Mouse (Mus musculus) limb, embryonic 10.5 days (tissue): ENCODE results near the gene Helz2. TPM values are rescaled to one million over a fixed set of nuclear protein-coding genes. Genes with fewer than 3 reads are reported as not detected.

Experiments used
- DNase-seq: peaks from one replicate; pipeline ENCODE4 v3.0.0-alpha.2; 2017; ENCODE audit warnings: low spot score
- H3K27ac ChIP-seq: fragments of 300-500 bp; sonication (generic); 2 replicates; pipeline ENCODE4 v1.5.1; 2016; ENCODE audit warnings: mild to moderate bottlenecking
- H3K27me3 ChIP-seq: fragments of 300-500 bp; sonication (generic); 2 replicates; pipeline ENCODE4 v1.6.1; 2016; ENCODE audit warnings: low read depth, mild to moderate bottlenecking; ENCODE audit not compliant: poor library complexity, severe bottlenecking
- H3K36me3 ChIP-seq: fragments of 300-500 bp; sonication (generic); 2 replicates; pipeline ENCODE4 v1.6.1; 2016; ENCODE audit warnings: mild to moderate bottlenecking, moderate library complexity
- H3K4me1 ChIP-seq: fragments of 300-500 bp; sonication (generic); 2 replicates; pipeline ENCODE4 v1.6.1; 2016
- H3K4me3 ChIP-seq: fragments of 300-500 bp; sonication (generic); 2 replicates; pipeline ENCODE4 v1.5.1; 2016; ENCODE audit warnings: mild to moderate bottlenecking, moderate library complexity
- H3K9me3 ChIP-seq: fragments of 300-500 bp; sonication (generic); replicated peaks from 2 replicates; pipeline ENCODE4 v1.6.1; 2016; ENCODE audit warnings: mild to moderate bottlenecking
- WGBS: fragments of 180-500 bp; shearing (Covaris S2); methylation state at CpG from one replicate; pipeline ENCODE4 v1.1.7; 2016; 5-methylcytosine and 5-hydroxymethylcytosine counted together
- polyA plus RNA-seq: library from polyadenylated mRNA; unstranded; fragments of >200 nt; fragmentation: Nextera tagmentation; extraction: Ambion mirVana; gene quantifications from 2 replicates; pipeline ENCODE4 v1.2.1, GENCODE M21; 2016

Helz2 gene
- polyA plus RNA-seq, 1 experiment from 2014 or later, result 1.2 TPM

DNA sequence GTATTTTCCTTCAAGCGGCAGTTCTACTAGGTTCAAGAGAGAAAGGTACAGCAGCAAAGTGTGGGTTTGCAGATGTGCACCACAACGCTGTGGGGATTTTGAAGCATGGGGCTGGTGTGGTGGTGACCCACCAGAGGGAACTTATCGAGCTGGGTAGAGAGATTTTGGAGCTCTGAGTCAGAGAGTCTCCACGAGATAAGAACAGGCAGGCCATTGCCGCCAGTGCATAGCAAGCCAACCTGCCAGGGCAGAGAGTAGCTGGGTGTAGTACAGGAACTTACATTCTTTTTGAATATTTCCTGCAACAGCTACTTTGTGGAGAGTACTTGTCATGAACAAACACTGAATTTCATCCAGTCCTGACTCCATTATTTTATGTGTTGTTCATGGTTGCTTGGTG lies 63.4 kb downstream of the Helz2 start:
- WGBS, result 88% methylated on average over 5 of the region's 5 CpGs
- Histone ChIP-seq H3K36me3 (no peaks in the 10 kb centered on the region), H3K4me1 (no peaks in the 10 kb centered on the region), H3K27me3 (no peaks in the 10 kb centered on the region), H3K9me3 (no peaks in the 10 kb centered on the region), H3K27ac (no peak overlapping the region), H3K4me3 (no peak overlapping the region)
- DNase-seq, result no peak

DNA sequence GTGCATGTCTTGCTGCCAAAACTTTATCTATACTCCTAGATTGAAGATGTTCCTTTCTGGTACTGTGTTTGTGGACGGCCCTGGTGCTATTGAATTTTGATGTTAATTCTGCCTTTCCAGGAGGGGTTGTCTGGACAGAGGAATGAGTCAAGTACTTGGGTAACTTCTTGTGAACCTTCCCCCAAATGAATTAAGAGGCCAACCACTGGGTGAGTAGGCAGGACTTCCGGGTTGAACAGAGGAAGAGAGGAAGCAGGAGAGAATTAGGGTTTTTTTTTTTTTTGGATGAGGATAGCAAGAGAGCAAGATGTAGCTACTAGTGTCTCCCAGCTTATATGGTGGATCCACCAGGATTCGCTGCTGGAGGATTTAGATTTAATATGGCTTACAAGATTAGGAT lies 63.8 kb downstream of the Helz2 start:
- Histone ChIP-seq H3K27ac (no peak overlapping the region), H3K27me3 (no peaks in the 10 kb centered on the region), H3K4me1 (no peaks in the 10 kb centered on the region), H3K4me3 (no peak overlapping the region), H3K9me3 (no peaks in the 10 kb centered on the region), H3K36me3 (no peaks in the 10 kb centered on the region)
- no peak for DNase-seq
- 81% methylated on average over 3 of the region's 3 CpGs for WGBS

Other genes with a start within 250 kb of the Helz2 start
- 0.65 and 1.3 TPM in 2 replicates for gene Chrna4, start 198.5 kb downstream of the Helz2 start, polyA plus RNA-seq
- 0.10 and 0.20 TPM in 2 replicates for gene Kcnq2, start 106.7 kb downstream of the Helz2 start, polyA plus RNA-seq
- gene Eef1a2, start 85.0 kb downstream of the Helz2 start, polyA plus RNA-seq, result not detected in 2 replicates
- 394 and 428 TPM in 2 replicates for gene Ppdpf, start 54.8 kb downstream of the Helz2 start, polyA plus RNA-seq
- not detected in 2 replicates for gene Ptk6, start 39.2 kb downstream of the Helz2 start, polyA plus RNA-seq
- 1.6 and 2.0 TPM in 2 replicates for gene Srms, start 28.8 kb downstream of the Helz2 start, polyA plus RNA-seq
- gene Fndc11, start 22.0 kb downstream of the Helz2 start, polyA plus RNA-seq, result 0.34 and 0.73 TPM in 2 replicates
- 20.3 and 23.0 TPM in 2 replicates for gene Gmeb2, start 46.0 kb upstream of the Helz2 start, polyA plus RNA-seq
- gene Stmn3, start 72.5 kb upstream of the Helz2 start, polyA plus RNA-seq, result 0.21 and 0.41 TPM in 2 replicates
- gene Rtel1, start 77.7 kb upstream of the Helz2 start, polyA plus RNA-seq, result 79.8 and 80.8 TPM in 2 replicates
- 43.8 and 54.0 TPM in 2 replicates for gene Zgpat, start 122.9 kb upstream of the Helz2 start, polyA plus RNA-seq
- 79.7 and 80.9 TPM in 2 replicates for gene Arfrp1, start 123.4 kb upstream of the Helz2 start, polyA plus RNA-seq
- gene Lime1, start 138.1 kb upstream of the Helz2 start, polyA plus RNA-seq, result 26.1 and 30.6 TPM in 2 replicates
- gene Zbtb46, start 217.4 kb upstream of the Helz2 start, polyA plus RNA-seq, result 17.5 and 17.7 TPM in 2 replicates